8 mouse cellular contexts compared by ENCODE assay signal in the genomic region with DNA sequence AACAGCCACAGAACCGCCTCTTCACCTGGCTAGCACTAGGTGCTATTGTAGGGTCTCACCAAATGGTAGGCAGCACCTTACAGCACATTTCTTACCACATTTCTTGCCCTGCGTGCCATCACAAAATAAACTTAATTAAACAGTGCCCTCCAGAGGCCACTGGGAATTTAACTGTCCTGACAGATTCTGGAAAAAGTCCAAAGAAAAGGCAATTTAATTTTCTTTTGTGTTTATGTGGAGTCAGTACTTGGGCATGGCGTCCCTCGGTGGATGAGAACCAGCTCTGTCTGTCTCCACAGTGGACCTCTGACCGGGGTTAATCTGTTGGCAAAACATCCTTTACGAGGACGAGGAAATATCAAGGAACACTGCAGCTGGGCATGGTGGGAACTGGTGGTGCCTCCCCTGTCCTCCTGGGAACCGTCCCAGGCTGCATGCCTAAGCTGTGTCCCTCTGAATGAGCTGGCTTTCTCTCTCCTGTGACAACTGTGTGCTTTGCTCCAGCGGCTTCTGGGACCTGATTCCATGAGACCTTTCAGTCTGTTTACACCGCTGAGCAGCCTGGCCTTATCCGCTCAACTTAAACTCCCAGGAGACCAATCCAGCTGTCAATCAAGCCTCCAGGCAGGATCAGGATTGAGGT.
DNase-seq lines count a peak whose midpoint lies in the region; ATAC-seq lines count a peak whose summit lies in the region.

No protein-coding gene starts in this region.

- peak overlapping the region; percentile 24; the same call in 1 of the 2 replicates for H3K27ac ChIP-seq in stomach, embryonic 16.5 days (ENCODE audit: low read length)

- WGBS in stomach, embryonic 16.5 days, result 13% methylated on average over 11 of the region's 11 CpGs

- peaks cover 5% of the 10 kb centered on the region for H3K4me1 ChIP-seq in stomach, embryonic 16.5 days (ENCODE audit: control insufficient read depth, insufficient read depth, low read length)

- H3K4me2 ChIP-seq in stomach, embryonic 16.5 days (ENCODE audit: low read depth, low read length), result peak overlapping the region; percentile 45

- no peaks in the 10 kb centered on the region for H3K9me3 ChIP-seq in stomach, embryonic 16.5 days (replicated peaks; ENCODE audit: control insufficient read depth, low read length)

- H3K9ac ChIP-seq in stomach, embryonic 16.5 days (ENCODE audit: low read length), result peak overlapping the region; percentile 6; the same call in 1 of the 2 replicates

- no peaks in the 10 kb centered on the region for H3K27me3 ChIP-seq in stomach, embryonic 16.5 days (ENCODE audit: control insufficient read depth, insufficient read depth, low read length)

- no peaks in the 10 kb centered on the region for H3K36me3 ChIP-seq in stomach, embryonic 16.5 days (ENCODE audit: control insufficient read depth, insufficient read depth, low read length)

- peak; percentile 57 for DNase-seq in testis, postnatal 10 days (ENCODE audit: low spot score)
- DNase-seq in testis, postnatal 14 days (ENCODE audit: low spot score), result no peak
- DNase-seq in cerebellum, postnatal 36 days, result peak; percentile 22 to 54
- DNase-seq in left cerebral cortex, adult 11 months (ENCODE audit: low spot score), result peak; percentile 43

- peak; percentile 55 for ATAC-seq in granulocyte monocyte progenitor cell, adult 5-6 weeks (replicated peaks; ENCODE audit: poor library complexity, severe bottlenecking)
- ATAC-seq in inflammation-experienced regulatory T-cells, adult 6 months, result peak; percentile 51
- peak; percentile 82 for ATAC-seq in megakaryocyte progenitor cell, adult 5-6 weeks (replicated peaks; ENCODE audit: poor library complexity)
- peak; percentile 56; the same call in 1 of the 2 replicates for ATAC-seq in stomach, embryonic 16.5 days (ENCODE audit: insufficient read depth, low FRiP score)

- peak overlapping the region; percentile 16; the same call in 1 of the 2 replicates for H3K4me3 ChIP-seq in stomach, embryonic 16.5 days (replicated peaks; ENCODE audit: low read length)
